Mouse (Mus musculus) brown adipose tissue, adult 24 weeks (tissue): ENCODE results near the gene Rtn2. TPM values are rescaled to one million over a fixed set of nuclear protein-coding genes. Genes with fewer than 3 reads are reported as not detected.

Source experiments
- H3K27ac ChIP-seq: fragments of 200-500 bp; replicated peaks from 2 replicates; pipeline ENCODE4 v1.5.1; 2012; ENCODE audit warnings: low read depth, mild to moderate bottlenecking, low read length
- H3K4me1 ChIP-seq: fragments of 200-500 bp; 2 replicates; pipeline ENCODE4 v1.6.1; 2012; ENCODE audit warnings: low read length, mixed read lengths; ENCODE audit not compliant: control insufficient read depth, insufficient read depth, insufficient read length
- H3K4me3 ChIP-seq: fragments of 200-500 bp; 2 replicates; pipeline ENCODE4 v1.5.1; 2012; ENCODE audit warnings: low read depth, mild to moderate bottlenecking, low read length, moderate library complexity; ENCODE audit not compliant: insufficient read depth
- polyA plus RNA-seq: library from polyadenylated mRNA; stranded (reverse); fragments of >200 nt; gene quantifications from 2 replicates; pipeline ENCODE4 v1.2.4, GENCODE M21; 2012; ENCODE audit not compliant: missing spikeins, insufficient read depth, insufficient read length

Rtn2 gene
- polyA plus RNA-seq, 1 experiment, result 14.9 TPM

DNA sequence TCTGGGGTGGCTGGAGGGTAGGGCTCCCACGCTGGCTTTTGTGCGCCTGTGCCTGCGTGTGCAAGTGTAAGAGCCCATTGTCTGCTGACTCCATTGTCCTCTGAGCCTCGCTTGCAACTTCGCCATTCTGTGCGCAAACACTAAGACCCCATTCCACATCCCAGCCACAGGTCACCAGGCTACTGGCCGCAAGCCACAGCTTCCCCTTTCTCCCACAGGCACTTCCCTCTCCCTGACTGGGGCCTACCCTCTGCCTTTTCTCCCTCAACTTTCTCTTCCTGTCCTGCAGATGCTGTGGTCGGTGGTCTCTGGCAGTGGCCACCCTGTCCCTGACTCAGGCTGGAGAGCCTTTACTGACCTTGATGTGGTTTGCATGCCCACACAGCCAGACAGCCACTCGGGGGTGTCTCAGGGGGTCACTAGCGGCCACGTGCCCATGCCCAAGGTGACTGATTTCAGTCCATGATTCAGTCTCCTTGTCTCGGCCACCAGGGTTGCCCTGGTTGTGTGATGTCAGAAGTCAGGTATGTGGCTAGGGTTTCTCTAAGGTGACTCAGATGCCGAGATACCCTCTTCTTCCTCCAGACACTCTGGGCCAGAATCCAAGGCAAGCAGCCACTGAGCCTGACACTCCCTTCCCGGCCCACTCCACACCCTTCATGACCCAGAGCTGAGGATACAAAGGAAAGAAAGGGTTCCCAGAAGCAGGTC lies 34.2 kb downstream of the Rtn2 start:
- peak overlapping the region; percentile 37 for H3K27ac ChIP-seq
- H3K4me1 ChIP-seq, result peaks cover 9% of the 10 kb centered on the region; the same call in 1 of the 2 replicates
- no peak overlapping the region for H3K4me3 ChIP-seq

DNA sequence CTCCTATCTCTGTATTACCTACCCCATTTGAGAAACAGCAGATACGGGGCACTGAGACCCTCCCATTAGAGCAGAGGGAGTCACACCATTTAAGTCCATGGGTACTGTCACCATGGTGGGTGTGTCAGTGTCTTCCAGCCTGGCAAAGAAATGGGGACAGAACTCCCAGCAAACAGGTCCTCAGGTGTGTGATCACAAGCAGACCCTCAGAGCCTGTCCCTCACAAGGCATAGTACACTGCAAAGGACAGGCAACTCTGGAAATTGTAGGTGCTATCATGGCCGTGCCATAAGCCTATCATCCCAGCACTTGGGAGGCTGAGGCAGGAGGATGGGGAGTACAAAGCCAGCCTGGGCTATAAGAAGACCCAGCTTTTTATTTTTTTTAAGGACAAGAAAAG lies 35.8 kb downstream of the Rtn2 start:
- H3K27ac ChIP-seq, result no peak overlapping the region
- H3K4me3 ChIP-seq, result no peak overlapping the region
- H3K4me1 ChIP-seq, result peaks cover 9% of the 10 kb centered on the region; the same call in 1 of the 2 replicates

DNA sequence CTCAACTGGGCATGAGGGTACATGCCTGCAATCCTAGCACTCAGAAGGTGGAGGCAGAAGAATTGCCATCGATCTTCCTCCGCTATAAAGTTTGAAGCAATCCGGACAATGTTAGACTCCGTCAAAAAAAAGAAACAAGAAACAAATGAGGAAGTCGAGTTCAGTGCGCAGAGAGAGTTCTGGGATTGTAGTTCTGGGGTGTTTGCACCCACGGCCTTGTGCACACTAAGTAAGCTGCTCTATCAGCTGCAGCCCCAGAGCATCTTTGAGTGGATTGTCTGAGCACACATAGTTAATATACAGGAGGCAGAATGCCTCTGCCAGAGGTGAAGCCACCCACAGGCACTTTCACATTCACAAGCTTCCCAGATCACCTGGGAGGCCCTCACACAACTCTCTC lies 36.3 kb downstream of the Rtn2 start:
- peaks cover 9% of the 10 kb centered on the region; the same call in 1 of the 2 replicates for H3K4me1 ChIP-seq
- H3K4me3 ChIP-seq, result no peak overlapping the region
- 0 out of 2 replicates have a peak overlapping the region, but pooled peaks have one; percentile 40 for H3K27ac ChIP-seq

DNA sequence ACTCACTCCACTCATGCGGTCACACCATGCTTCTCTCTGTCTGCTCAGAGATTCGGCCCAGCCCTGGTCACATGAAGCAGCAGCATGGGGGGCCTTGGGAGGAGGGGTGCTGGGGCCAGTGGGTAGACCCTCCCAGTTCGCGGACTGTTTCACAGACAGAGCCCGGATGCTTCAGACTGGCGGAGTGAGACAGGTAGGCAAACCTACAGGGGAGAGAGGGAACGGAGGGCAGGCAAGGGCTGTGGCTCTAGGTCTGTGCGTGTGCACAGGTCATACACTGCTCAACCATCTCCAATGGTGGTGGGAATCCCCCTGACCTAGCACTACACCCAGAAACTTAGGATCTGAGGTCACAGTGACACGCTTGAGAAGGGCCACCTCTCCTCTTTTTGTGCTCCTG lies 37.0 kb downstream of the Rtn2 start:
- peak overlapping the region; percentile 55 for H3K4me3 ChIP-seq
- 0 out of 2 replicates have a peak overlapping the region, but pooled peaks have one; percentile 17 for H3K27ac ChIP-seq
- peaks cover 9% of the 10 kb centered on the region; the same call in 1 of the 2 replicates for H3K4me1 ChIP-seq

DNA sequence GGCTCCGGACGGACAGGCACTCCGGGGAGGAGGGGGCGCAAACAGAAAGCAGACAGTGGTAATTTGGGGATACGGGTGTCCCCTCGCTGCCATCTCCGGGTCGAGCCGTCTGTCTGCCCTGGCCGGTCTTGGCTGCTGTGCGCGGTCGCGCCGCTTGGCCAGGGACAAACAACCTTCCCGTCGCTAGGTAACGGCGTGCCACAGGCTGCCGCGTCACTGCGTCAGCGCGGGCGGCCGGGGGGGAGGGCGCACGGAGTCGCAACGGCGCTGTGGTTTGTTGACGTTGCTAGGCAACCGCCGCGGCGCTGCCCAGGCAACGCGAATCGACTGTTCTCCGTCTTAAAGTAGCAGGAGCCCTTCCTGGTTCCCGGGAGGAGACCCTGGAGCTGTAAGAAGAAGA lies 37.5 kb downstream of the Rtn2 start:
- peak overlapping the region; percentile 17; the same call in 1 of the 2 replicates for H3K27ac ChIP-seq
- H3K4me3 ChIP-seq, result peak overlapping the region; percentile 55
- peaks cover 9% of the 10 kb centered on the region; the same call in 1 of the 2 replicates for H3K4me1 ChIP-seq

DNA sequence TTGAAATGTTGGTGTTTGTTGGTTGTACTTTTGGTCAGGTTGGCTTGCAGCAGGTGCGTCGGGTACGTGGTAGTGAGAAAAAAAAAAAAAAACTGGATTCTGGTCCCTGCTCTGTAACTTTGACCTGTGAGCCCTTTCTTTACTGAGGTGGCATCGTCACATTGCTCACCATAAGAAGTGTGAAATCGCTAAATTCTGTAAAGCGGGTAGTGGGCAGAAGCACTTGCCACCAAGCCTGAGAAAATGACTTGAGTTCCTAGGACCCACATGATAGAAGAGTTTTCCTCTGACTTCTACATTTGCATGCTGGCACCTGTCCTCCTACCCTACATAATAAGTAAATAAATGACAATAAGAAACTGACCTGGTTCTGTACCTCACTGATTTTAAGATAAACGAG lies 38.2 kb downstream of the Rtn2 start:
- Histone ChIP-seq H3K4me1 (peaks cover 9% of the 10 kb centered on the region; the same call in 1 of the 2 replicates), H3K4me3 (no peak overlapping the region), H3K27ac (no peak overlapping the region)

DNA sequence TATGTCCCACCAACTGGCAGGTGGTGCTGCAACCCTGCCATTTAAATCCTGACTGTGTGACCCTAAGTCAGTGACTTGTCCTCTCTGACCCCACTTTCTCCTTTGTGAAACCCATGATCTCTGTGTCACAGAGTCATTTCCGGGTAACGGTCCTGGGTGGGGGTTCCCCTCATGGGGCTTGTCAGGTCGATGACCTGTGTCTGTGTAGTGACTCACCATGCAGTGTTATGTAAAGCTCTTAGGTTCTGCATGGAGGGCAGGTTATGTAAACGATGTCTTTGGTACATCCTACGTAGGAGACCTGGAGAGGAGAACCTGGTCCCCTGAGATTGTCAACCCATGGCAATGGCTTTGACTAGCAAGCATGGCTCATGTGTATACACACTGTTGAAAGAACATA lies 39.0 kb downstream of the Rtn2 start:
- Histone ChIP-seq H3K4me3 (no peak overlapping the region), H3K27ac (no peak overlapping the region), H3K4me1 (0 out of 2 replicates have a peak, but pooled peaks cover 6% of the 10 kb centered on the region)

DNA sequence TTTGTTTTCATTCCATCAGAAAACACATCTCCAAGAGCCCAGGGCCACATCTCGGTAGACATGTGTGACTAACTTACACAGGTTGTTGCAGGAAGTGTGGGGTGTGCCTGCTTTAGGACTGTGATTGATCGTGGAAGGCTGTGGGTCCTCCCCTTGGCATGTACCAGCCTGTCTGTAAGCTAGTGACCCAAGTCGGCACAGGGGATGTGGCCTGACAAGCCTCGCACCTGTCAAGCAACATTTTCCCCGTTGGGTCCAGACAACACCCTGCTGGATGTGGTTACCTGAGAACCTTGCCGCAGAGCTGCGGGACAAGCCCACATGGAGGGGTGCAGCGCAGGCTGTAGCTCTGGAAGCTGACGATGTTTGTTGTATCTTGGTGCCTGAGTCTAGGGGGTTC lies 40.1 kb downstream of the Rtn2 start:
- Histone ChIP-seq H3K4me1 (0 out of 2 replicates have a peak, but pooled peaks cover 3% of the 10 kb centered on the region), H3K4me3 (no peak overlapping the region), H3K27ac (no peak overlapping the region)

DNA sequence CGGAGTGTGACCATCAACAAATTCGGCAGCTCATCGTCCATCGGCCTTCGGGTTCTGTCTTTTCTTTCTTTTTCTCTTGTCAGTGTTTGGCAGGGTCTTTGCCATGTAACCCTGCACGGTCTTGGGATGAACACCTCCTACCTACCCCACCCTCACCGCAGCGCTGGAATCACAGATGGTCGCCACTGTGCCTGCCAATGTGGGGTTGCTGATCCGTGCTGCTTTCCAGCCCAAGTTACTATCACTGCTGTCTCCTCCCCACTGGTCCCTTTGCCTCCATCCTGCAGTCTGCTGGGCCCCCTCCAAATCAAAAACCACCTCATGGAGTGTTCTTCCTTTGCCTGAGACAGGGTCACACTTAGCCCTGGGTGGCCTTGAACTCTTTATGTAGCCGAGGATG lies 41.8 kb downstream of the Rtn2 start:
- H3K27ac ChIP-seq, result no peak overlapping the region
- 0 out of 2 replicates have a peak, but pooled peaks cover 3% of the 10 kb centered on the region for H3K4me1 ChIP-seq
- H3K4me3 ChIP-seq, result no peak overlapping the region

DNA sequence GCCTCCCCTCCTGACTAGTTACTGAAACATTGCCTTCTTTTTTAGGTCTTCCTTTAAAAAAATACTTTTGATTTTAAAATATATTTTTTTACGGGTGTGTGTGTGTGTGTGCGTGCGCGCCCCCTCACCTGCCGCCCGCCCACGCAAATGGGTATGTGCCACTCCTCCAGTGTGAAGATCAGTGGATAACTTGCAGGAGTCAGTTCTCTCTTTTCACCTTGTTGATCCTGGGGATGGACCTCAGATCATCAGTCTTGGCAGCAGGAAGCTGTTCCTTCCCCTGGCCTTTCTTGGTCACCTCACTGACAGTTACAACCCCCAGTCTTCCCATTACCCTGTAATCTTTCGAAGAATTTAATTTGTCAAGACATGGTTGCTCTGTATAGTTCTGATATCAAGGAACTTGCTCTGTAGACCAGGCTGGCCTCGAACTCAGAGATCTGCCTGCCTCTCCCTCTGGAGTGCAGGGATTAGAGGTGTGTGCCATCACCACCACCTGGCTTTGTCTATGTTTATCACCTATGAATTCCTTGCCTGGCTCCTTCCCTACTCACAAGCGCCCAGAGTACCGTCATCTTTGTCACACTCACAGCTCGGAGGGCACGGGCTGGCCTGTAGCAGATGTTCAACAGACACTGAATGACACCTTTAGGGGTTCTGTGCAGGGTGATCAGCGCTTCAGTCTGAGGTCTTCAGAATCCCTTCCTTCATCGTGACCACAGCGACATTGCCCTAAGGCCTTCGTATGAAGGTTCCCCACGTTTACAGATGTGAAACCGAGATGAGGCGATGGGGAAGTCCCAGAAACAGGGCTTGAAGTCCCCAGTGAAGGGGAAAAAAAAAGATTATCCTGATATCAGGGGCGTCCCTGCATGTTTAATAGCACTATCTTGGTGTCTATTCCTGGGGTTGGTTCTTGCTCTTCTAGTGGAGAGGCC lies 43.1 kb downstream of the Rtn2 start:
- Histone ChIP-seq H3K27ac (peak overlapping the region; percentile 26), H3K4me3 (no peak overlapping the region), H3K4me1 (0 out of 2 replicates have a peak, but pooled peaks cover 1% of the 10 kb centered on the region)

DNA sequence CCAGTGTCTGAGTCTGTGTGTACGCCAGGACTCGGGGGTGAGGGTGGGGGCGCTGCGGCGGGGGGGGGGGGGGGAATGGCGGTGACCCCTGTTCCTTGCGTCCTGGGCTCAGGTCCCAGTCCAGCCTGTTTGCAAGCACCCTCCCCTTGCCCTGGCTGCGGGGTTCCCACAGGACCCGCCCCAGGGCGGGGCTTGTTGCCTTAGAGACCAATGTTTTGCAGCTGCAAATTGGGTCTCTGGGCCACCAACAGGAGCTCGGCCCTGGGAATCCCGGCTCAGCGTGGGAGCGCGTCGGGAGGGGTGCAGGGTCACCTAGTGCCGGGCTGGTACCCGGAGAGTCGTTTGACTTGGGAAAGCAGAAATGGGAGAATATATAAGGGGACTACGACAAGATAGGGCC lies 43.9 kb downstream of the Rtn2 start:
- Histone ChIP-seq H3K4me1 (no peaks in the 10 kb centered on the region), H3K27ac (peak overlapping the region; percentile 97), H3K4me3 (peak overlapping the region; percentile 60)

DNA sequence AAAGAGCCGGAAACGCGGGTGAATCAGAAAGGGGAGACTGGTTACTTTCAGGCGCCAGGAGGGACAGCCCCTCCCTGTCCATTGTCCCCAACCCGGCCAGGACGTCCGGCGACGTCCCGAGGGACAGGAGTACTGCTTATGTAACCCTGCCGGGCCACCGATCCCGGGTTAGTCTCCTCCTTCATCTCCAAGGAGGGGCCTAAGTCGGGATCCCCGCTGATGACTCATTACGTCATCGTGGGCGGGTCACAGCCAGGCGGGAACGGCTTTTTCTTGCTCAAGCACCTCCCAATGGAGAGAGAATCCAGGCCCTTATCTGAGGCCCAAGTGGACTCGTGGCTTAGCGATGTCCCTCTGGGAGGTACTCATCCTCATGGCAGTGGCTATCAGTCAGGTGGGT lies 44.7 kb downstream of the Rtn2 start:
- H3K4me3 ChIP-seq, result peak overlapping the region; percentile 60
- H3K4me1 ChIP-seq, result no peaks in the 10 kb centered on the region
- H3K27ac ChIP-seq, result peak overlapping the region; percentile 97

DNA sequence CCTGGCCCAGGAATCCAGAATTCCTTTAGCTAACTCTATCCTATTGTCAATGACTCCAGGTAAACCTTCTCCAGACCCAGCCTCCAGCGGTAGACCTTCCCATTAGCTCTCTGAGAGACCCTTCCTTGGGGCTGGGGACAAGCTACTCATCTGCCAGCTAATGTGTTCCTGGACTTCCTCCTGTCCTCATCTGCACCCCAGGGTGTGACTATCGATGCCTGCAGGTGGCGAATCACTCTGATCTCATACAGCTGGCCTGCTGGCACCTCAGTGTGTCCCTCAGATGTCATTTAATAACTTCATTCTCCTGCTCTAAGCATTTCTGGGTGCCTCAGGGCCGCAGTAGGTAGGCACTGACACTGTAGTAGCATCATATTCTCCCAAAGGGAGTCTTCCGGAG lies 45.4 kb downstream of the Rtn2 start:
- Histone ChIP-seq H3K4me1 (no peaks in the 10 kb centered on the region), H3K4me3 (no peak overlapping the region), H3K27ac (peak overlapping the region; percentile 68)

DNA sequence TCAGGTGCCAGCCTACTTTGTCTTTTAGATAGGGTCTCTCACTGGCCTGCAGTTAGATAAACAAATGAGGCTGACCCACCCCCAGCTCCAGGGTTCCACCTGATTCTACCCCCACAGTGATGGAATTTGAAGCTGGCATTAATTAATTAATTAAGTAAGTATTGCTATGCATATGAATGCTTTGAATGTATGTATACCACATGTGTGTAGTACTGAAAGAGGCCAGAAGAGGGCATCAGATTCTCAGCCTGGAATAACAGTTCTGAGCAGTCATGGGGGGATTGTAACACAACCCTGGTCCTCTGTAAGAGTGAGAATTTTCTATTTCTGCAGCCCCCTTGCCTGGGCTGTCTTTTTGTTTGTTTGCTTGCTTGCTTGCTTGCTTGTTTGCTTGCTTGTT lies 46.0 kb downstream of the Rtn2 start:
- no peaks in the 10 kb centered on the region for H3K4me1 ChIP-seq
- no peak overlapping the region for H3K27ac ChIP-seq
- H3K4me3 ChIP-seq, result no peak overlapping the region

DNA sequence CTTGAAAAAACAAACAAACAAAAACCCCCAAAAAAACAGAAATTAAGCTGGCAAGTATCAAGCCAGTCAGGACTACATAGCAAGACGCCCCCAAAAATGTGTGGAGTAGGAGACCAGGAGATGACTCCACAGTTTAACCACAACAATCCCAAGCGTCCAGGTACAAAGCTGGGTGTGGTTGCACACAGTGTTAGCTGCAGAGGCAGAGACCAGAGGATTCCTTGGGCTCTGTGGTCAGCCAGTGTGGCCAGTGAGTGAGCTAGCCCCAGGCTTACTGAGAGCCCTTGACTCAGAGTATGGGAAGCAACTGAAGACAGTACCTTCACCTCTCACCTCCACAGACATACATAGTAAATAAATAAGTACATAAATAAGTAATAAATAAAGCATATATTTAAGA lies 49.5 kb downstream of the Rtn2 start:
- Histone ChIP-seq H3K4me3 (no peak overlapping the region), H3K27ac (no peak overlapping the region), H3K4me1 (peaks cover 2% of the 10 kb centered on the region; the same call in 1 of the 2 replicates)
